Mouse (Mus musculus): ENCODE data around the gene Olfr329-ps. TPM values are rescaled to one million over a fixed set of nuclear protein-coding genes. Genes with fewer than 3 reads are reported as not detected.

Olfr329-ps gene
- total RNA-seq (2012; rRNA removed) (not detected in 2 replicates), total RNA-seq (2014; rRNA removed) (not detected in 2 replicates), polyA plus RNA-seq (2012; ENCODE audit: insufficient read length, low read depth) (not detected in 2 replicates)

DNA sequence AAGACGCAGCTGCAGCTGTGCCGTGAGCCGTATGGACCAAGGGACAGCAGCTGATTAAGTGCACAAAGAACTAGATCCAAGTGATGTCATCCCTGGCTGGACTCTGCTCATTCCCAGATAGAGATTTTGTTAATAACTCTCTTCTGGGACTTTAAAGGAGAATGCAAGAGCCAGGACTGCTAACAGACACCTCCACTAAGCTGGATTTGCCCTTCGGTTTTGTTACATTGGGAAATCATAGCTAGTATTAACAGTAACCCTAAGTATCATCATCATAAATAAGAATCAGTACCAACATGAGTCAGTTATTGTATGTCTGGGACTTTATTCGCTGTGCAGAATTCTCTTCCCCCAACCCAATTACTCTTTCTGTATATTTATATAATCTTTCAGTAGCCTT lies at the start of gene Olfr329-ps:
Olfr329-ps (minus strand) TSS at position 101 of the 400 bp plus-strand sequence.
- Histone ChIP-seq H3K4me3 (replicated peaks in 1 of 3; ENCODE audit: low read depth in 2 of 3, low read length in 2 of 3, poor library complexity in 1 of 3) (no peak within 1 kb of the TSS), H3K9ac (ENCODE audit: insufficient read depth, low read depth) (no peak within 1 kb of the TSS), H3K36me3 (replicated peaks in 1 of 2; ENCODE audit: control insufficient read depth in 1 of 2, insufficient read depth in 1 of 2, low read length in 1 of 2) (no peaks in the 10 kb centered on the region), H3K4me2 (ENCODE audit: insufficient read depth, low read depth, poor library complexity, severe bottlenecking) (no peak within 1 kb of the TSS), H3K79me2 (replicated peaks; ENCODE audit: control insufficient read depth, extremely low read depth, insufficient read depth, poor library complexity, severe bottlenecking) (no peaks in the 10 kb centered on the region), H3K27me3 (replicated peaks) (peaks cover 76% of the 10 kb centered on the region), H3K27ac (ENCODE audit: insufficient read depth, low read depth) (no peak within 1 kb of the TSS), H3K9me3 (replicated peaks; ENCODE audit: low read length) (no peaks in the 10 kb centered on the region), H3K4me1 (ENCODE audit: control insufficient read depth in 1 of 2, insufficient read depth in 2 of 2) (no peaks in the 10 kb centered on the region)
- dilution Hi-C loops (cut with MboI; ENCODE audit: extremely low pct_ligation_motif_present, extremely low pct_unique_long_range_greater_than_20kb, low sequenced_read_pairs): no loop called here
- DNase-seq (ENCODE audit: extremely low read depth): no peak
- TF ChIP-seq UBTF (IDR thresholded peaks at IDR 0.05; ENCODE audit: low read depth, low read length) (no peak), CHD1 (IDR thresholded peaks at IDR 0.05; ENCODE audit: low read depth, low read length) (no peak), MAFK (IDR thresholded peaks at IDR 0.05; ENCODE audit: insufficient replicate concordance, low read length) (no peak), EP300 (IDR thresholded peaks at IDR 0.05; ENCODE audit: low read length) (no peak)
- in situ Hi-C loops (cut with MboI; ENCODE audit: low pct_ligation_motif_present, low pct_unique_long_range_greater_than_20kb, low sequenced_read_pairs): no loop called here

DNA sequence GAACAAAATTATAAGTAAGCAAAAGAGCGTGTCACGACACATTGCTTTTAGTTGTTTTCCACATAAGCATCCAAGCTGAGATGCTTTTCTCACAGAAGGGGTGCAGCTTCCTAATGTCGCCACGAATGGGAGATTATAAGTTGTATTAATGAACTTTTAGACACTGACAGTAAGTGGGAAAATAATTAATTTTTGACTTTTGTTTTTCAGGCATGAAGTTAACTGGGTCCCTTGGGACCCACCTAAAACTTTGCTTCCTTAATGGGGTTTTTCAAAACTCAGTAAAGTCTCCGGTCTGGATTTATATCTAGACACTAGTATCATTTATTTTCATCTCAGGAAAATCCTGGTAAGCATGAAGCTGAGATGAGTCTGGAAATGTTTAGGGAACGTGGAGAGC lies 48.6 kb upstream of the Olfr329-ps start, which contains the start of gene Olfr324:
Olfr324 (plus strand) TSS at position 301 of the 400 bp plus-strand sequence.
- Histone ChIP-seq H3K27me3 (replicated peaks) (peaks cover 65% of the 10 kb centered on the region), H3K9ac (ENCODE audit: insufficient read depth, low read depth) (no peak within 1 kb of the TSS), H3K36me3 (replicated peaks in 1 of 2; ENCODE audit: control insufficient read depth in 1 of 2, insufficient read depth in 1 of 2, low read length in 1 of 2) (no peaks in the 10 kb centered on the region), H3K9me3 (replicated peaks; ENCODE audit: low read length) (peaks cover 2% of the 10 kb centered on the region), H3K4me3 (replicated peaks in 1 of 3; ENCODE audit: low read depth in 2 of 3, low read length in 2 of 3, poor library complexity in 1 of 3) (no peak within 1 kb of the TSS), H3K4me2 (ENCODE audit: insufficient read depth, low read depth, poor library complexity, severe bottlenecking) (no peak within 1 kb of the TSS), H3K79me2 (replicated peaks; ENCODE audit: control insufficient read depth, extremely low read depth, insufficient read depth, poor library complexity, severe bottlenecking) (no peaks in the 10 kb centered on the region), H3K4me1 (ENCODE audit: control insufficient read depth in 1 of 2, insufficient read depth in 2 of 2) (no peaks in the 10 kb centered on the region), H3K27ac (ENCODE audit: insufficient read depth, low read depth) (no peak within 1 kb of the TSS)
- no peak for DNase-seq (ENCODE audit: extremely low read depth)
- dilution Hi-C loops (cut with MboI; ENCODE audit: extremely low pct_ligation_motif_present, extremely low pct_unique_long_range_greater_than_20kb, low sequenced_read_pairs): no loop called here
- TF ChIP-seq HCFC1 (IDR thresholded peaks at IDR 0.05; ENCODE audit: low read depth, low read length): no peak
- no peak for TF ChIP-seq UBTF (IDR thresholded peaks at IDR 0.05; ENCODE audit: low read depth, low read length)
- no peak for TF ChIP-seq NELFE (IDR thresholded peaks at IDR 0.05; ENCODE audit: low read depth, low read length)
- TF ChIP-seq JUND (conservative IDR thresholded peaks at IDR 0.05; ENCODE audit: low read depth, low read length): no peak
- no peak for TF ChIP-seq GABPA (IDR thresholded peaks at IDR 0.05; ENCODE audit: insufficient replicate concordance, low read depth, low read length)
- TF ChIP-seq CTCF (conservative IDR thresholded peaks at IDR 0.05 in 1 of 2, IDR thresholded peaks at IDR 0.05 in 1 of 2; ENCODE audit: low read depth in 2 of 2, low read length in 2 of 2): no peak
- no peak for TF ChIP-seq ZC3H11A (IDR thresholded peaks at IDR 0.05; ENCODE audit: low read depth, low read length)
- TF ChIP-seq CHD1 (IDR thresholded peaks at IDR 0.05; ENCODE audit: low read depth, low read length): no peak
- TF ChIP-seq USF2 (conservative IDR thresholded peaks at IDR 0.05; ENCODE audit: low read depth, low read length): no peak
- no peak for TF ChIP-seq EP300 (IDR thresholded peaks at IDR 0.05; ENCODE audit: low read length)
- no peak for TF ChIP-seq ZMIZ1 (IDR thresholded peaks at IDR 0.05; ENCODE audit: low read depth, low read length)
- TF ChIP-seq SIN3A (IDR thresholded peaks at IDR 0.05; ENCODE audit: low read length): no peak
- TF ChIP-seq ETS1 (conservative IDR thresholded peaks at IDR 0.05; ENCODE audit: low read depth, low read length): no peak
- TF ChIP-seq MEF2A (IDR thresholded peaks at IDR 0.05; ENCODE audit: borderline replicate concordance, low read depth, low read length): no peak
- in situ Hi-C loops (cut with MboI; ENCODE audit: low pct_ligation_motif_present, low pct_unique_long_range_greater_than_20kb, low sequenced_read_pairs): no loop called here
